Mouse (Mus musculus): Measurements from ENCODE around the gene Gm960. TPM values are rescaled to one million over a fixed set of nuclear protein-coding genes. Genes with fewer than 3 reads are reported as not detected.

Gm960 gene
- polyA plus RNA-seq, 1 experiment from 2014 or later = 6.5 TPM

Small RNA genes within 50 kb of the gene (microRNA-seq; reads per million reads assigned to microRNA genes)
- 2.1 reads per million for gene Mir6986

Other genes with a start within 250 kb of the Gm960 start
- gene Syt12, start 221.2 kb downstream of the Gm960 start, polyA plus RNA-seq (2016; fragmentation: Nextera tagmentation; extraction: Ambion mirVana) = 1.5 and 1.9 TPM in 2 replicates
- not detected in 2 replicates for gene 2010003K11Rik, start 200.1 kb downstream of the Gm960 start, polyA plus RNA-seq (2016; fragmentation: Nextera tagmentation; extraction: Ambion mirVana)
- 22.4 and 24.5 TPM in 2 replicates for gene Pcx, start 188.2 kb downstream of the Gm960 start, polyA plus RNA-seq (2016; fragmentation: Nextera tagmentation; extraction: Ambion mirVana)
- 13.6 and 16.1 TPM in 2 replicates for gene Lrfn4, start 83.0 kb downstream of the Gm960 start, polyA plus RNA-seq (2016; fragmentation: Nextera tagmentation; extraction: Ambion mirVana)
- 57.2 and 59.8 TPM in 2 replicates for gene Rce1, start 73.0 kb downstream of the Gm960 start, polyA plus RNA-seq (2016; fragmentation: Nextera tagmentation; extraction: Ambion mirVana)
- gene Sptbn2, start 12.5 kb upstream of the Gm960 start, polyA plus RNA-seq (2016; fragmentation: Nextera tagmentation; extraction: Ambion mirVana) = 32.1 and 32.9 TPM in 2 replicates
- gene Rbm4b, start 57.8 kb upstream of the Gm960 start, polyA plus RNA-seq (2016; fragmentation: Nextera tagmentation; extraction: Ambion mirVana) = 162 and 168 TPM in 2 replicates
- gene Rbm4, start 95.2 kb upstream of the Gm960 start, polyA plus RNA-seq (2016; fragmentation: Nextera tagmentation; extraction: Ambion mirVana) = 86.0 and 94.7 TPM in 2 replicates
- 47.3 and 50.1 TPM in 2 replicates for gene Gm21992, start 112.9 kb upstream of the Gm960 start, polyA plus RNA-seq (2016; fragmentation: Nextera tagmentation; extraction: Ambion mirVana)
- gene Rbm14, start 113.0 kb upstream of the Gm960 start, polyA plus RNA-seq (2016; fragmentation: Nextera tagmentation; extraction: Ambion mirVana) = 108 and 111 TPM in 2 replicates
- gene Ccs, start 140.7 kb upstream of the Gm960 start, polyA plus RNA-seq (2016; fragmentation: Nextera tagmentation; extraction: Ambion mirVana) = 34.1 and 38.1 TPM in 2 replicates
- 0.15 TPM in 1 of 2 replicates, not detected in the other for gene Ccdc87, start 140.7 kb upstream of the Gm960 start, polyA plus RNA-seq (2016; fragmentation: Nextera tagmentation; extraction: Ambion mirVana)
- gene Ctsf, start 156.5 kb upstream of the Gm960 start, polyA plus RNA-seq (2016; fragmentation: Nextera tagmentation; extraction: Ambion mirVana) = 51.7 and 52.0 TPM in 2 replicates
- gene Actn3, start 179.2 kb upstream of the Gm960 start, polyA plus RNA-seq (2016; fragmentation: Nextera tagmentation; extraction: Ambion mirVana) = 1.2 and 1.6 TPM in 2 replicates
- gene Zdhhc24, start 180.0 kb upstream of the Gm960 start, polyA plus RNA-seq (2016; fragmentation: Nextera tagmentation; extraction: Ambion mirVana) = 21.6 and 21.8 TPM in 2 replicates
- 9.9 and 11.4 TPM in 2 replicates for gene Bbs1, start 208.0 kb upstream of the Gm960 start, polyA plus RNA-seq (2016; fragmentation: Nextera tagmentation; extraction: Ambion mirVana)
- gene Dpp3, start 229.6 kb upstream of the Gm960 start, polyA plus RNA-seq (2016; fragmentation: Nextera tagmentation; extraction: Ambion mirVana) = 179 and 189 TPM in 2 replicates
- gene Peli3, start 244.5 kb upstream of the Gm960 start, polyA plus RNA-seq (2016; fragmentation: Nextera tagmentation; extraction: Ambion mirVana) = 3.8 and 4.6 TPM in 2 replicates